Mouse (Mus musculus): ENCODE data around the gene Lgr6.

- TF ChIP-seq CTCF (IDR thresholded peaks at IDR 0.05; ENCODE audit: low read depth) (no peak), EP300 (optimal IDR thresholded peaks at IDR 0.05) (no peak)
Observed at GRCm38 (mm10) chr1:135017656-135018015, 87.4 kb downstream of the Lgr6 start.
